Mouse (Mus musculus): Measurements from ENCODE around the gene Olfr855. TPM values are rescaled to one million over a fixed set of nuclear protein-coding genes. Genes with fewer than 3 reads are reported as not detected.

Gene Olfr855
- not detected for polyA plus RNA-seq (2012; fragmentation: generic; extraction: Trizol)

DNA sequence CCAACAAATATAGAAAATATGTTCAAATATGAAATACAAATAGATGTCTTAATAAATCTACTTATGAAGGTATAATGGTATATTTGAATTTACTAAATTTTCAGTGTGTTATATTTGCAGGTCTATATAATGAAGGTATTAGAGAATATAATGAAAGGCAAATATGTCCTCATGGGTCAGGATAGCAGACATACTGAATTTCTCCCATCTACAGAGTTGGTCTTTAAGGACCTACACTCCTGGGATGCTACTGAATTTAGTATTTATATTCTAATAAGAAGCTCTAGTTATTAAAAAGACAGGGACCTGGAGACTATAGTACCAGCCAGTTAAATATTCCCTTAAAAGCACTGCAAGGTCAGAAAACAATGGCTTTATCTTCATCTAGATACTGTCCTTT, at the start of gene Olfr855:
Gene Olfr855, plus strand, starts transcription at position 301 of the 400 bp plus-strand sequence.

DNA sequence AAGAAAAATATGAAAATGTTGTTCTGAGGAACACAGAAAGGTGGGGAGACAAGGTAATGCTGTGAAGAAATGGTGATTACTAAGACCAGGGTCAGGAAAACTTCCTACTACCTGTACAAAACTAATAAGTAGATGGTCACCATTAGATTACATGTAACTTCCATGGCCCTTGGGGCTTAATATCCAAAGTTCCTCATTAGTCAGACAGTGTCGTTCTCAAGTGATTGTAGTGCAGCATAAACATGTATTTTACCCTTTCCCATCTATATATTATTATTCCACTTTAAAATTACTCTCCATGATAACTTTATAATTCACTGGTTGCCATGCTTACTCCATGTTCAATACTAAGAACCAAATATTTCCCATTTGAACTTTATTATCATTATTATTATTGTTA, 41.4 kb upstream of the Olfr855 start, which contains the start of gene Olfr853:
Gene Olfr853, minus strand, starts transcription at position 101 of the 400 bp plus-strand sequence.

DNA sequence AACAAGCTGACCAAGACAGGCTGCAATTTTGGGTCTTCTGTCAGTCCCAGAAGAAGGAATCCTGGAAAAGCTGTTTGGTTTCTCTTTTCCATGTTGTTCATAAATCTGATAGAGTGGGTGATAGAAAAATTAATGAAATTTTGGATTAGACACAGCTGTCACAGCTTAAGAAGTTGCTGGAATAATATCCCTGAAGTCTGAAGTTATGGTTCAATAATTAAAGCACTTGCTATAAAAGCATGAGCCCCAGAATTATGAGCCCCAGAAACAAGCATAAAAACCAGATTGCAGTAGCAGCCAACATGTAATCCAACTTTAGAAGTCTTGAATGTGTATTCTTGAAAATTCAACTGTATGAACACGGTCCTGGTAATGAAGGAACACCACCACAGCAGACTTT, 15.1 kb upstream of the Olfr855 start, which contains the start of gene Olfr854:
Gene Olfr854, minus strand, starts transcription at position 101 of the 400 bp plus-strand sequence.

DNA sequence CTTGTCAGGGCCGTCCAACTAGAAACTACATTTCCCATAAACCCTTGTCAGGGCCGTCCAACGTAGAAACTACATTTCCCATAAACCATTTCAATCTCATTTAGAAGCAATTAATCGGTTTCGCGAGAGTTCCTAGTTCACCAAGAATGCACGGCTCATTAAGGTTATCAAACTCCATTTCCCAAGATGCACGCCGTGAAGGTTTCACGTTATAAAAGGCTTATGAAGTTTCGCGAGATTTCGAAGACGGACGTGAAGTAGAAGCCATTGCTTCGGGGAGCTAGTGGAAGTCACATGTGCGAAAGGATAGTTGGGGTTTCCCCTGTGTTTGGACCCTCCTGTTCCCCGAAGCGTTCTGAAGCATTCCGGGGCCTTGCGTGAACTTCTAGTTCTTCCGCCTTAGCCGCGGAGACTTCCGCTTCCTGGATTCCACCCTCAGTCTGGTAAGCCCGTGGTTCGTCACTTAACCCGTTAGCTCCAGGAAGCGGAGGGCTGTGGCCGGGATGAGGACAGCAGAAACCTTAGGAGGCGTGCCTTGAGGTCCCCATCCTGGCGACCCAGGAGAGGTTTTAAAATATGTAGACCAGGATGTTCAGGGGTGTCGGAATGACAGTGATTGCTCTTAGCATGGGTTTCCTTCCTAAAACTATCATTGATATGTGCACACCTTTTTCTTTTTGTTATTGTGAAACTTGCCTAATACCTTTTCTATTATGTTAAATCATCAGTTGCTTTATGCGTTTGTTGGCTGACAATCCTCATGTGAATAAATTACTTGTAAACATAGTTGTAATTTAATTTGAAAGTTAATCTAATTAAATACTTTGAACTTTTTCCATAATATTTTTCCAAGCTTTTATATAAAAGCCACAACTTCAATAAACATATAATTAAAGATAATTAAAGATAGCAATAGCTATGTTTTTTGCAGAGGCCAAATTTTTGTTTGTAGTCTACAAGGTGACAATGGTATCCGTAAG, 39.7 kb downstream of the Olfr855 start, which contains the start of gene Zfp317:
Gene Zfp317, plus strand, starts transcription at position 260 of the 980 bp plus-strand sequence.

Other genes with a start within 250 kb of the Olfr855 start
- gene Olfr845, start 246.2 kb upstream of the Olfr855 start, polyA plus RNA-seq (2012; fragmentation: generic; extraction: Trizol) = not detected
- gene Olfr846, start 218.6 kb upstream of the Olfr855 start, polyA plus RNA-seq (2012; fragmentation: generic; extraction: Trizol) = not detected
- not detected for gene Olfr847, start 203.9 kb upstream of the Olfr855 start, polyA plus RNA-seq (2012; fragmentation: generic; extraction: Trizol)
- not detected for gene Olfr849, start 142.4 kb upstream of the Olfr855 start, polyA plus RNA-seq (2012; fragmentation: generic; extraction: Trizol)
- gene Olfr850, start 104.4 kb upstream of the Olfr855 start, polyA plus RNA-seq (2012; fragmentation: generic; extraction: Trizol) = not detected
- gene Olfr851, start 89.3 kb upstream of the Olfr855 start, polyA plus RNA-seq (2012; fragmentation: generic; extraction: Trizol) = not detected
- not detected for gene Olfr853, start 41.5 kb upstream of the Olfr855 start, polyA plus RNA-seq (2012; fragmentation: generic; extraction: Trizol)
- gene Olfr854, start 15.2 kb upstream of the Olfr855 start, polyA plus RNA-seq (2012; fragmentation: generic; extraction: Trizol) = not detected
- 1 to 10 TPM in 1 of 2 experiments, under 1 TPM in 1; 0.19 to 3.8 TPM for gene Zfp317, start 39.5 kb downstream of the Olfr855 start, polyA plus RNA-seq (2012; fragmentation: generic; extraction: Trizol)
- not detected for gene Olfr857, start 126.8 kb downstream of the Olfr855 start, polyA plus RNA-seq (2012; fragmentation: generic; extraction: Trizol)
- not detected for gene Olfr58, start 197.7 kb downstream of the Olfr855 start, polyA plus RNA-seq (2012; fragmentation: generic; extraction: Trizol)
- not detected for gene Olfr859, start 222.3 kb downstream of the Olfr855 start, polyA plus RNA-seq (2012; fragmentation: generic; extraction: Trizol)